Mouse (Mus musculus) testis, adult 2 months (tissue): Measurements from ENCODE around the gene Itpk1.

Source experiments
- CTCF ChIP-seq: fragments of 200-500 bp; IDR thresholded peaks from 2 replicates; pipeline ENCODE4 v1.5.1; 2012; ENCODE audit warnings: low read depth, mild to moderate bottlenecking, inconsistent platforms, low read length, moderate library complexity; ENCODE audit not compliant: control insufficient read depth, insufficient read depth, insufficient replicate concordance
- POLR2A ChIP-seq: fragments of 200-500 bp; IDR thresholded peaks from 2 replicates; pipeline ENCODE4 v1.6.1; 2012; ENCODE audit warnings: low read depth, mild to moderate bottlenecking, inconsistent platforms, low read length, moderate library complexity; ENCODE audit not compliant: control insufficient read depth

DNA sequence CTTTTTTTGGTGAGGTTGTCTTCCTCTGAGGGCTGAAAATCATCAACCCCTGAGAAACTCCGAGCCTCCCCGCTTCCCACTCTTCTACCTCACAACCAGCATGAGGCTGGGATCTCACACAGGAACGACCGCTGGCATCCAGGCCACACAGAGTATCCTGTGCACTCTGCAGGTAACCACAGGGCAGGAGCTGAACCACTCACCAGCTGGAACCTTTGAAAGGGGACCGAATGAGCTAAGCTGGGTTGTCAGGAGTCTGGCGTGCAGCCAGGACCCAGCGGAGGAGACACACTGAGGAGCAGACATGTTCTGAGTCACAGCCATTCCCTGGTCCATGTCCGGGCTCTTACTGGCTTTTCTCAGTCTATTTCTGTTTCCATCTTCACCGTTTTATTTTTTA lies 111.0 kb downstream of the Itpk1 start:
- TF ChIP-seq CTCF (no peak), POLR2A (no peak)
